Mouse (Mus musculus) heart, embryonic 14.5 days (tissue): ENCODE results near the gene Fam229b. TPM values are rescaled to one million over a fixed set of nuclear protein-coding genes. Genes with fewer than 3 reads are reported as not detected.

ENCODE experiments used
- ATAC-seq: fragments of 200-750 bp; cut with Nextera tagmentation; 2 replicates; pipeline ENCODE4 v1.8.0; 2017; ENCODE audit warnings: low read depth, moderate TSS enrichment; ENCODE audit not compliant: insufficient number of reproducible peaks, insufficient read depth, low FRiP score
- H3K27ac ChIP-seq, 2 experiments: fragments of 200-500 bp in 1 of 2; fragments of 300-500 bp in 1 of 2; sonication (generic) in 1 of 2; replicated peaks in 1 of 2; 2 replicates each; pipeline ENCODE4 v1.5.1; 2012 to 2014; ENCODE audit warnings: low read depth in 2 of 2, low read length in 2 of 2, control low read depth in 1 of 2, mild to moderate bottlenecking in 1 of 2, mixed read lengths in 1 of 2; ENCODE audit not compliant: control insufficient read depth in 1 of 2, insufficient read depth in 1 of 2
- H3K27me3 ChIP-seq: fragments of 300-500 bp; sonication (generic); 2 replicates; pipeline ENCODE4 v1.6.1; 2014; ENCODE audit warnings: mild to moderate bottlenecking, low read length, control low read depth; ENCODE audit not compliant: control insufficient read depth, insufficient read depth
- H3K36me3 ChIP-seq: fragments of 300-500 bp; sonication (generic); 2 replicates; pipeline ENCODE4 v1.6.1; 2014; ENCODE audit warnings: mild to moderate bottlenecking, control low read depth, low read length, mixed read lengths; ENCODE audit not compliant: control insufficient read depth, insufficient read depth
- H3K4me1 ChIP-seq, 2 experiments: fragments of 200-500 bp in 1 of 2; fragments of 300-500 bp in 1 of 2; sonication (generic) in 1 of 2; 2 replicates each; pipeline ENCODE4 v1.6.1; 2012 to 2014; ENCODE audit warnings: low read length in 2 of 2, control low read depth in 1 of 2, mixed read lengths in 1 of 2; ENCODE audit not compliant: control insufficient read depth in 2 of 2, insufficient read depth in 2 of 2
- H3K4me2 ChIP-seq: fragments of 300-500 bp; sonication (generic); 2 replicates; pipeline ENCODE4 v1.6.1; 2014; ENCODE audit warnings: mild to moderate bottlenecking, low read length
- H3K4me3 ChIP-seq, 2 experiments: fragments of 200-500 bp in 1 of 2; fragments of 300-500 bp in 1 of 2; sonication (generic) in 1 of 2; 2 replicates each; pipeline ENCODE4 v1.5.1; 2012 to 2014; ENCODE audit warnings: low read length in 2 of 2, mild to moderate bottlenecking in 2 of 2, control low read depth in 1 of 2, low read depth in 1 of 2, moderate library complexity in 1 of 2; ENCODE audit not compliant: control insufficient read depth in 1 of 2, insufficient read depth in 1 of 2
- H3K9ac ChIP-seq: fragments of 300-500 bp; sonication (generic); 2 replicates; pipeline ENCODE4 v1.6.1; 2014; ENCODE audit warnings: mild to moderate bottlenecking, low read length
- H3K9me3 ChIP-seq: fragments of 300-500 bp; sonication (generic); 2 replicates; pipeline ENCODE4 v1.6.1; 2016; ENCODE audit warnings: low read length, control low read depth; ENCODE audit not compliant: control insufficient read depth
- WGBS: fragments of 180-500 bp; shearing (Covaris S2); extraction: QIAGEN DNeasy Blood & Tissue Kit; methylation state at CpG from one replicate; pipeline ENCODE4 v1.1.7; 2014; 5-methylcytosine and 5-hydroxymethylcytosine counted together
- polyA plus RNA-seq: library from polyadenylated mRNA; unstranded; fragments of >200 nt; fragmentation: Nextera tagmentation; extraction: Ambion mirVana; gene quantifications from 2 replicates; pipeline ENCODE4 v1.2.1, GENCODE M21; 2014

Fam229b gene
- 9.6 and 13.0 TPM in 2 replicates for polyA plus RNA-seq

- Histone ChIP-seq H3K4me3 (peak within 1 kb of the TSS; percentile 73 to 85), H3K27me3 (no peaks in the 10 kb centered on the region), H3K27ac (peak within 1 kb of the TSS in 1 of 2 experiments; percentile 3; a peak in 1 of 4 replicates), H3K4me2 (peak within 1 kb of the TSS; percentile 92), H3K9me3 (no peaks in the 10 kb centered on the region), H3K9ac (peak within 1 kb of the TSS; percentile 80), H3K4me1 (peaks cover 0 to 5% of the 10 kb centered on the region in 2 experiments; a peak in 1 of 4 replicates), H3K36me3 (peaks cover 19% of the 10 kb centered on the region)
- 3% methylated on average over 47 of the region's 47 CpGs for WGBS
- ATAC-seq, result peak; percentile 86
Measured at GRCm38 (mm10) chr10:39133462-39134310, at the start of gene Fam229b, which contains the start of gene Tube1. Gene Fam229b (minus strand): TSS chr10:39133914. Gene Tube1 (plus strand): TSS chr10:39133976.

- H3K36me3 ChIP-seq, result no peaks in the 10 kb centered on the region
- H3K4me3 ChIP-seq, result no peak overlapping the region
- 53% methylated on average over 5 of the region's 5 CpGs for WGBS
- ATAC-seq, result no peak
- no peak overlapping the region for H3K27ac ChIP-seq
- H3K9ac ChIP-seq, result no peak overlapping the region
- peaks cover 4 to 6% of the 10 kb centered on the region in 2 experiments; a peak in 3 of 4 replicates for H3K4me1 ChIP-seq
- no peak overlapping the region for H3K4me2 ChIP-seq
- H3K9me3 ChIP-seq, result 0 out of 2 replicates have a peak, but pooled peaks cover 9% of the 10 kb centered on the region
- no peaks in the 10 kb centered on the region for H3K27me3 ChIP-seq
Measured at GRCm38 (mm10) chr10:39176981-39177380, 43.3 kb upstream of the Fam229b start.

- Histone ChIP-seq H3K27ac (peak overlapping the region; percentile 33 to 66; a peak in 3 of 4 replicates), H3K36me3 (no peaks in the 10 kb centered on the region), H3K9ac (no peak overlapping the region), H3K27me3 (no peaks in the 10 kb centered on the region; the same call in 1 of the 2 replicates), H3K9me3 (0 out of 2 replicates have a peak, but pooled peaks cover 5% of the 10 kb centered on the region), H3K4me1 (peaks cover 8% of the 10 kb centered on the region in 2 experiments; a peak in 3 of 4 replicates), H3K4me3 (peak overlapping the region in 1 of 2 experiments; percentile 7; a peak in 1 of 4 replicates), H3K4me2 (peak overlapping the region; percentile 74)
- ATAC-seq, result no peak
- WGBS, result 43% methylated on average over 13 of the region's 13 CpGs
Measured at GRCm38 (mm10) chr10:39173077-39173476, 39.4 kb upstream of the Fam229b start.

GRCm38 (mm10) chr10:39172540-39172931 is 38.8 kb upstream of the Fam229b start:
- WGBS, result 65% methylated on average over 6 of the region's 6 CpGs
- H3K9ac ChIP-seq, result no peak overlapping the region

GRCm38 (mm10) chr10:39171603-39172539 is 38.2 kb upstream of the Fam229b start:
- H3K36me3 ChIP-seq, result no peaks in the 10 kb centered on the region
- H3K9ac ChIP-seq, result peak overlapping the region; percentile 61
- H3K4me1 ChIP-seq, result peaks cover 8% of the 10 kb centered on the region in 2 experiments; a peak in 3 of 4 replicates
- H3K9me3 ChIP-seq, result no peaks in the 10 kb centered on the region
- peak overlapping the region; percentile 59 to 66 for H3K27ac ChIP-seq
- peak overlapping the region; percentile 48 to 64 for H3K4me3 ChIP-seq
- no peaks in the 10 kb centered on the region; the same call in 1 of the 2 replicates for H3K27me3 ChIP-seq
- peak overlapping the region; percentile 74 for H3K4me2 ChIP-seq
- peak; percentile 58; the same call in 1 of the 2 replicates for ATAC-seq
- WGBS, result 18% methylated on average over 26 of the region's 26 CpGs

More at GRCm38 (mm10) chr10:39172540-39172931, 38.8 kb upstream of the Fam229b start:
- peak overlapping the region; percentile 74 for H3K4me2 ChIP-seq
- no peak for ATAC-seq
- no peaks in the 10 kb centered on the region; the same call in 1 of the 2 replicates for H3K27me3 ChIP-seq
- peak overlapping the region in 1 of 2 experiments; percentile 7; a peak in 1 of 4 replicates for H3K4me3 ChIP-seq
- peaks cover 8% of the 10 kb centered on the region in 2 experiments; a peak in 3 of 4 replicates for H3K4me1 ChIP-seq
- H3K36me3 ChIP-seq, result no peaks in the 10 kb centered on the region
- H3K27ac ChIP-seq, result peak overlapping the region; percentile 33 to 66; a peak in 3 of 4 replicates
- no peaks in the 10 kb centered on the region for H3K9me3 ChIP-seq

- Histone ChIP-seq H3K9ac (peak overlapping the region; percentile 61), H3K4me1 (peaks cover 11% of the 10 kb centered on the region in 2 experiments), H3K27ac (peak overlapping the region; percentile 33 to 59; a peak in 3 of 4 replicates), H3K4me3 (peak overlapping the region; percentile 48 to 64), H3K36me3 (no peaks in the 10 kb centered on the region), H3K9me3 (no peaks in the 10 kb centered on the region), H3K27me3 (no peaks in the 10 kb centered on the region; the same call in 1 of the 2 replicates), H3K4me2 (peak overlapping the region; percentile 74)
- under 1% methylated on average over 19 of the region's 19 CpGs for WGBS
- peak; percentile 84 for ATAC-seq
Measured at GRCm38 (mm10) chr10:39171134-39171533, 37.4 kb upstream of the Fam229b start.
